Mouse (Mus musculus): ENCODE data around the gene Plaur.

- TF ChIP-seq FLI1 (IDR thresholded peaks at IDR 0.05; ENCODE audit: low read length) (no peak), GATA1 (IDR thresholded peaks at IDR 0.05; ENCODE audit: borderline replicate concordance, low read length) (no peak)
These were observed 18.7 kb downstream of the Plaur start for GRCm38 (mm10) chr7:24480986-24481473.
